Mouse (Mus musculus) CH12.LX (cell line): ENCODE measurements around the gene Ankrd49.

Experiments used
- CTCF ChIP-seq, 2 experiments: IDR thresholded peaks in 1 of 2; conservative IDR thresholded peaks in 1 of 2; 2 replicates each; pipeline ENCODE4 v1.5.1; 2011 to 2012; ENCODE audit warnings: low read depth in 2 of 2, low read length in 2 of 2, improper control_type of control experiment in 1 of 2, inconsistent platforms in 1 of 2, mild to moderate bottlenecking in 1 of 2, moderate library complexity in 1 of 2
- TBP ChIP-seq: conservative IDR thresholded peaks from 2 replicates; pipeline ENCODE4 v1.6.1; 2011; ENCODE audit warnings: low read depth, low read length, improper control_type of control experiment

DNA sequence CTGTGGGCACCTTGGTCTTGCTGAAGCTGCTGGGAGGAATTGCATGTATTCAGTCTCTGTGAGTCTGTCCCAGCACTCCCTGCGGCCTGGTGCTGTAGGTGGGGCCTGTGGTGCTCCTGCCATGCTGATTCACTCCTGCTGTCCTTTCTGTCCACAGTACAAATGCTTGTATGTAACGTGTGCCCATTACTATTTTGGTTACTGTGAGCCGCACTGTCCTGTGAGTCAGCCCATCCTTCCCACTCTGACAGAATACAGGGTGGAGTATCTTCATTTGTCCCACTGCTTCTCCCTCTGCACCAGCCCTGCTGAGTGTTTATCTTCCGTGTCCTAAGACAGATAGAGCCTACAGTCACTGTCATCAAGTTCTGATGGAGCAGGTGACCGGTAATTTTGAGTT, 25.5 kb upstream of the Ankrd49 start:
- no peak for TF ChIP-seq TBP
- TF ChIP-seq CTCF (conservative IDR thresholded peaks at IDR 0.05 in 1 of 2, IDR thresholded peaks at IDR 0.05 in 1 of 2; ENCODE audit: low read depth in 2 of 2, low read length in 2 of 2), result no peak
